Mouse (Mus musculus) embryo, embryonic 11 days (tissue): ENCODE measurements around the gene Sgpp2.
A peak's percentile ranks its signal among the peaks of the same experiment; 100 is the strongest.

Experiments used
- DNase-seq: peaks from one replicate; pipeline ENCODE4 v3.0.0-alpha.2; 2015

The Sgpp2 gene

DNA sequence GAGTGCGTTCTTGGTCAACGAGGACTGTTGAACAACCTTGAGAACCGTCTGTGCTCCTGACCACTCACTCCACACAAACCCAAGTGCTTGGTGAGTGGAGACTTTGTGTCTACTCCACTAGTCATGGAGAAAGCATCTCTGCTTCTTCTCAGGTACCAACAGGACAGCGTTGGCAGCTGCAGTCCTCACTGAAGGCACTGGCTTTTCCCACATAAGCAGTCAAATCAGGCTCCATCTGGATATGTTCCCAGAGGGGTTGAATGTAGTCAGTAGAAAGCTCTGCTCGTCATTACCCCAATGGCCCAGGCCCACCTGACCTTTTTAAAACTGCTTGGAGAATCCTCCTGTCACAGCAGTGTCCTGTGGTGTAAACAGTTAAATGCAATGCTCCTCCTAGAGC, 104.3 kb downstream of the Sgpp2 start:
- DNase-seq: no peak

DNA sequence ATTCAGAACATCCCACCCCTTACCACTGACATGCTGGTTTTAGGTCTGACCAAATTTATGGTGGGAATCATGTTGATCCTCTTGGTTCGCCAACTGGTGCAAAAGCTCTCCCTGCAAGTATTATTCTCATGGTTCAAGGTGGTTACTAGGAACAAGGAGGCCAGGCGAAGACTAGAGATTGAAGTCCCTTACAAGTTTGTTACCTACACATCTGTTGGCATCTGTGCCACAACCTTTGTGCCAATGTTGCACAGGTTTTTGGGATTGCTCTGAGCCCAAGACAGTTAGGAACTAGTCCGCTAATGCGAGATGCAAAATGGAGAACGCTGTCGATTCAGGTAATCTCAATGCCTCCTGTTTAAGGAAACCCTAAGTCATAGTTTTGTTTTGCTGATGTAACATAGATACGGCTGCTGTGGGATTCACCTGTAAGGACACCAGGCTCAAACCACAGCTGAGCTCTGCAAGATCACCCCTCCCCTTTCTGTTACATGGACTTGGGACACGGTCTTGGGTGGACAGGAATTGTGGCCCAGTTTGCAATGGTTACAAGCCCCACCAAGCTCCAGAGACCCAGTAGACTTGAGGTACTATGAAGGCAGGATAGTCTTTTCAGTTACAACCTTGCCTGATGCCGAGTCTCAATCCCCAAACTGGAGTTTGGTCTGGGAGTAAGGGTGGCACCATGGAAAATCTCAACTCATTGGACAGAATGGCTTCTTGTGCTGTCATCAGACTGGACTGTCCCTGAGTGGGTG, 107.2 kb downstream of the Sgpp2 start:
- DNase-seq: no peak

DNA sequence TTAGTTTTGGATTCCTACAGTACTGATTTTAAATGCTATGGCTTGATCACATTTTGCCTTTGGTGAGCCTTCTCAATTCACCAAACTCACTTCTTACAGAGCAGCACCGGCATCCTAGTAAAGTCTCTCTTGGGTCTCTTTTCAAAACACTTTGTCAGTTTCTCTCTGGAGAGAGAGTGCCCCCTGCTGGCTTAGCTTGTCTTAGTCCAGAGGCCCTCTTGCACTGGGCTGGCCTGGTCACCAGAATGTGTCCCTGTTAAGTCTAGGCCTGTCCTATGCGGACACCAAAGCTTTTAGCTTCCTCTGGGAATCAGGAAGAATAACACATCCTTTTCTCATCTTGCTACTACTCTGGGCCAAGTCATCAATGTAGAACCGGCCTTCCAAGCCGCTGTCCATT, 109.4 kb downstream of the Sgpp2 start:
- DNase-seq: peak; percentile 88

DNA sequence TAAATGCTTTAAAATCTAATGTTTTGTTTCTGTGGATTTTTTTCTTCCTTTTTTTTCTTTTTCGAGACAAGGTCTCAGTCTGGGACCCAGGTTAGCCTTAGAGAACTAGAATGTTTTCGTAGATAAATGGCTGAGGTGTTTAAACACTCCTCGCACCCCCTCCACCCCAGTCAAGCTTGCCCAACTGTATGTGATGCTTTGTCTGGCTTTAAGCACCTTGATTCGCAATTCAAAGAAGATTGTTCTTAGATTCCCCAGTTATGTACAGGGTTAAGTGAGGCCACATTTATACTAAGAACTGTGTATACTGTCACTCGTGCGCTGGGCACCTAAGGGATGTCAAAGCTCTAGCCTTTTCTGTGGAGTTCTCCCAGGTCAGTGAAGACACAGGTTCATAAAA, 110.1 kb downstream of the Sgpp2 start:
- DNase-seq: no peak

DNA sequence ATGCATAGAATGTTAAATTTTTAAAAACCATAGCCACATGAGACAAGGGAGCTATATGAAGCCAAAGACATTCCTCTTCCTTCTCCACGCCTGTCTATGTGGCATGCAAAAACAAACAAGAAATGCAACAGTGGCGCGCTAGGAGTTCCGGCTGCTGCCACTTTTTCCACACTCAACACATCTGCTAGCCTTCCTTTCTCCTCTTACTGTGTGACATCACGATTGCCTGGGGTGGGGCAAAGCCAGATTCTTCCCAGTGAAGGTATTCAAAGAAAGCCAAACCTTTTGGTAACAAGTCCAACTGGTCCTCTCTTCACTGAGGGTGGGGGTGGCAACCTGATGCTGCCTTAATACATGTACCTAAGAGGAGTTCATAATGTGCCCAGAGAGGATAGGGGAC, 111.6 kb downstream of the Sgpp2 start:
- DNase-seq: no peak

DNA sequence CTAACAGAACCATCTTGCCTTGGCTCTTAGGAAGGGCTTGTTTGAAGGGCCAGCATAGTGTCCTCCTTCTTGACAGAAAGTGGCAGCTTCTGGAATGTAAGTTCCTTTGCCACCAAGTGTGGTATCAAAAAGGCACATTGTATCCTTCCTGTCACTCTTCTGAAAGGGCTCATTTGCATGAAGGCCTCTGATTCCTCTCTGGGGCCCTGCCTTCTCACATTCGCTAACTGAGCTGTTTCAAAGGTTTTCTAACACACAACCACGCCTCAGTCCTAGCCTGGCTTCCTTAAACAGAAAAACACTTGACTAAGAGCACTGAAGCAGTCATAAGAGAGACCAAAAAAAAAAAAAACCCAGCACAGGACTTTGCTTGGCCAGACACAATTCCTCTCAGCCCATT, 112.4 kb downstream of the Sgpp2 start:
- no peak for DNase-seq

DNA sequence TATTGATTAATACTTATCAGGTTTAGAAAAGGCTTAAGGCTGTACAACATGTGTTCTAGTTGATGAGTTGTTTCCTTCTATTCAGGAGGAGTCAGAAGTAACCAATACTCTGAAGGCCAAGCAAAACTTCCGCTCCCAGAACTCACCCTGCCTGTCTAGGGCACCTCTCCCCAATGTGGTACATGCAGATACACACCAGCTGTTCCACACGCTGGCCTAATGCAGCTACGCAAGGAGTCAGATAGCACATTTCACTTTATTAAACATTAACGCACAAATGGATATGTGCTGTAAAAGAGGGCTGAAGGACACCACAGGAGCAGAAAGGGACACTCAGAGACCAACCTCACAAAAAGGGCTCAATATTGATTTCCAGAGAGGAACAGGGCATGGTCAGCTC, 114.7 kb downstream of the Sgpp2 start:
- DNase-seq: no peak

DNA sequence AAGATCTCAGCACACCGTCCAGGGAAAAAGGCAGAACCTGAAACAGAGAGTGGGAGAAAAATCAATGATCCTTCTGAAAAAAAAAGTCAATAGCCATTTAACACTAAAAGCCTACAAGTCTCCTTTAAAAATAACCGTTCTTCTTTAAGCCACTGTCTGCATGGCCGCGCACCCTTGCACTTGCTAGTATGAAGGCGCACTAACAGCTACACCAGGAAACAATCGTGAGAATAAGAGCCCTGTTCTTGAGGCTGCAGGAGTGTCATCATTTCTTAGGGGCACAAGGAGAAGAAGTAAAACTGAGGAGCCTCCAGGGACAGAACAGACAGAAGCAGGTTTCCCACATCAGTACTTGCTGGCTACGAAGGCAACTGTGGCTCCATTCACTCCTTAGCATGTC, 115.2 kb downstream of the Sgpp2 start:
- DNase-seq: no peak

DNA sequence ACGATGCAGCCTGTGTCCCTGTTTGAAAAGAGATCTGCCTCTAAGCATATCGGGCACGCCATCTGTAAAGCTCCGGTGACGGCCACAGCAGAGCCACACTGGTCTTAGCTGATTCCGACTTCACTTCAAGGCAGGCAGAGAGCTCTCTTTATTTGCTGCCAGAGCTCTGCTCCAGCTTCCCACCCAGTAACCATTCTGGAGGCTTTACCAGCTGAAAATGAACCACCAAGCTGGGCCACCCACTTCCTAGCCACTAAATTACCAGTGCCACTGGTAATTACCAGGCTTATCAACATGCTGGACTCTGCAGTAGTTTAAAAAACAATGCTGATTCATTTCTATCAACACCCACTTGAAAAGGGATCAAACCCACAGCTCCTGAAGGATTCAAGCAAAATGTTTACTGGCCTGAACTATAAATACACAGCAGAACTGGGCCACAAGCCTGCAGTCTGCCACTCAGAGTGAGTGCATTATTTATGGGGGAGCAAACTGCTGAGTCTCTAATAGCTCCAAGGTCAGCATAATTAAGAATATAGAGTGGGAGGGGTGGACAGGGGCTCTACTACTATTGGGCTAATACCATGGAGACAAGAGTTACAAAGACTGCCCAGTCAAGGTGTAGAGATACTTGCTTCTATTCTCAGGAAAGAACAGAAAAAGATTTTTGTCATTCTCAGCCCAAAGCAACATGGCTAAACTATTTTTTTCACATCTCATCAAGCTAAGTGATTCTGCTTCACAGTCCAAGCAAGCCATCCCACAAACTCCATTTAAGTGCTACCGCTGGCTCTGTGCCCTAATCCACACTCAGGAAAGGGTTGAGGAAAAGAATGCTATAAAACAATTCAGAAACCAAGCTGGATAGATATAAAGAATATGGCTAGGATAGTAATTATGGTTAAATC, 115.9 kb downstream of the Sgpp2 start:
- DNase-seq: no peak

DNA sequence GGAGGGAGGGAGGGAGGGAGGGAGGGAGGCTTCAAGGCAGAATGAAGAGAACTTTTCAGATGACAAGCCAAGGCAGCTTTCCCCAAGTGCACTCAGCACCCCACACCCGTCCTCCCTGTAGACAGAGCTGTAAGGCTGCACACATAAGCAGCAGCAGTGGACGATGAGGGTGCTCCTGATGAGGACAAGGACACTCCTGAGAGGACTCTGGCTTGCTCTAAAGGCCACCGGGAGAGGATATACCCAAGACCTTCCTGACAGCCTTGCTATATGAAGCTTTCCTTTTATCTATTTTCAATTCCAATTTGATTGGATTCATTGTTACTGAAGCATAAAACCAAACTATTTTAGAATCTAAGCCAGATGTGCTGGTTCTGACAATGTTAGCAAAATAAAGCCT, 116.7 kb downstream of the Sgpp2 start:
- DNase-seq: no peak

DNA sequence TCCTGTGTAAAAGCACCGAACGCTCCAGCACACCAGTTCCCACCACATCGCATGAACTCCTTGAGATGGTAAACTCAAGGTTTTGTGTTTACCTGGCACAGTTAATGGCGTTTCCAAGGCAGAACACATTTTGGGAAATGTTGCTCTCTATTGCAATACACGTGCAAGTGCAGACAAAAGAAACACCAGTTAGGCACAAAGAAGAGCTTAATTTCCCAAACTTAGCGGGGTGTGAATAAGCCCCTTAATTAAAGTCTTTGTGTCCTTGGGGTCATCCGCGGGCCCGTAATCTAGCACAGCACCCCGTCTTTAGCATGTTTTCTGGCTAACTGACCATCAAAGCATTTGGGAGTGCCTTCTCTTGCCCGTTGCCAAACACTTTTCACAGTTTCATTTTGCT, 118.7 kb downstream of the Sgpp2 start:
- no peak for DNase-seq

DNA sequence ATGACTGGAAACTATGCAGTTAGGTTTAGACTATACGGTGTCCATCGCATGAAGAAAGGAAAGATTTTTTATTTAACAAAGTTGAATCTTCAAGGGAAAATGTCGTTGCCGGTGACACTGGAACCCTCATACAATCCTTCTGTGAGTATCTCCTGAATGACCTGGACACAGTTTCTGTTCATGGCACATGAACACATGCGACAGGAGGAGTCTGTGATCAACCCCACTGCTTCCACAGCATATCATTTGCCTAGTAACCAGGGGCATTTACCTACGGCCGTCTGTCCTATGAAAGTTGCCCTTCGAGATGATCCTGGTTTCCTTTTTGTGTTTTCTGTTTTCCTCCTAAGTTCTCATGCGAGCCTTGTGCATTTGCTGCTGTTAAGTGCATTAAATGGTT, 123.3 kb downstream of the Sgpp2 start:
- no peak for DNase-seq

DNA sequence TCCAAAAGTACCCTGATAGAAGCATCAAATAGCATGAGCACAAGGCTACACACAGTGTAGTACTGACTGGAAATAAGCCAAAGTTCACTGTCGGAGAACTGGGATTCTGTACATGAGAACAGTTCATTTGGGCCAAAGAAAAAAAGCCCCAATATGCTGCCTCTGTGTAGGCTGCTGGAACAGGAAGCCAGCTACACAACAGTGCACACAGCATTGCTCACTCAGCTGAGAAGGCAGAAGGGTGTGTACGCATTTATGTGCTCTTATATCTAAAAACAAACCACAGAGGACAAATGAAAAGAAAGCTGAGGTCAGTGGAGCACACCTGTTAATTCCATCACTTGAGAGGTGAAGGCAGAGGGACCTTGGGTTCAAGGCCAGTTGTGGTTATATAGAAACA, 125.8 kb downstream of the Sgpp2 start:
- no peak for DNase-seq

DNA sequence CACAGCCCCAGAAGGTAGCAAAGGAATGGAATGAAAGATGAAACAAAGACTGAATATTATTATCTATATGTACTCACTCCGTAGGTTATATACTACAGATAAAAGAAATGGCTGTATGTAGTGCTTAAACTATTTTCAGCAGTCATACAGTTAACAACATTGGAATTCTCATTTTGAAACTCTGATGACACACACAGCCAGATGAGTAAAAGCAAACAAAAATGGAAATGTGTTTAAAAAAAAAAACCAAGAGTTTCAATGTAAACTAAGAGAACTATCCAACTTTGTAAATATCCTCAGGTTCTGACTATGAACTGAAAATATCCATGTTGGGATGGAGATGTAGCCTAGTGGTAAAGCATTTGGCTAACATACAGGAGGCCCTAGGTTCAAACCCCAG, 126.3 kb downstream of the Sgpp2 start:
- DNase-seq: no peak

DNA sequence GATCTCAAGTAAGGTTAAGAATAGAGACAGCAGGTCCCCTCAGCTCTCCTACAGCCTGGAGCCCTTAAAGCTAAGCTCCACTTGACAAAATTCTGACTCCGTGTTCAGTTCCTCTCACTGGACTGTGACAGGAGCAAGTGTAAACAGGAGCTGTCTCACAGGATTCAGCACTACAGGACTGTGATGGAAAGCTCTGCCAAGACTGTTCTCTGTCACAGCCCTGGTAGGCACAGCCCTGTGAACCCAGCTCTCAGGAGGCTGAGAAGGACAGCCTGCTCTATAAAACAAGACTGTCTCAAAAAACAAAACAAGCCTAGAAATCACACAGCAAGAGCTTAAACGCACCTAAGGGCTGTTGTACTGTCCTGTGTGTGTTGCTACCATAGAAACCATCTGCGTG, 127.0 kb downstream of the Sgpp2 start:
- DNase-seq: no peak

DNA sequence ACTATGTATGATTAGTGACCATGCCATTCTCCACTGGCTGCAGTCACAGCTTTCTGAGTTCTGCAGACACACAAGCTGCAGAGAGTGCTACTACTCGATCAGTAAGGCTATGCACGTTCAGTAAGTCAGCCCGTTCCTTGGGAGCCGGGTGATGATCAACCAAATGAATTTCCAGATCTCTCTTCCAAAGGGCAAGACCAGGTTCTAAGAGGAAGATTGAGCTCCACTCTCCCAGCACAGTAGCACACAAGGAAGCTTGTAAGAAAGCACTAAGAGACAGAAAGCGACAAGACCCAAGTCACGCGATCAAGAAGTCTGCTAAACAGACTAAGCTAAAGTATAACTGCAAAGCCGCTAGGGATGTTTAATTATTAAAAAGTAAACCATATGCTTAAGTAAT, 130.6 kb downstream of the Sgpp2 start:
- no peak for DNase-seq

DNA sequence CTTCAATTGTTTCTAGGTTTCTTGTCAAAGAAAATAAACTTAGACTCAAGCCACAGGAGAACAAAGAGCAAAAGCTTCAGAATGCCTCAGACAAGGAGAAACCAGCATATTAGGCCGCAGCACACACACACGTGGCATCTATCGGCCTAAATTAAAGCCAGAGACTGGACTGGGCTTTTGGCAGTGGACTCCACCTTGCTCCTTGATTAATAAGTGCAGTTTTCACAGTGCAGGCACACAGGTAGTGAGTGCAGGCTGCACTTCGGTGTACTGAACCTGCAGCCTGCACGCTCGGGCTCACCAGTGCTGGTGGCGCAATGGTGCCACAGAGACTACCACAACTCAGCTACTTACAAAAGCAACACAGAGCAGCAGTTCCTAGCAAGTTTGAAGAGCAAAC, 132.9 kb downstream of the Sgpp2 start:
- peak; percentile 37 for DNase-seq

DNA sequence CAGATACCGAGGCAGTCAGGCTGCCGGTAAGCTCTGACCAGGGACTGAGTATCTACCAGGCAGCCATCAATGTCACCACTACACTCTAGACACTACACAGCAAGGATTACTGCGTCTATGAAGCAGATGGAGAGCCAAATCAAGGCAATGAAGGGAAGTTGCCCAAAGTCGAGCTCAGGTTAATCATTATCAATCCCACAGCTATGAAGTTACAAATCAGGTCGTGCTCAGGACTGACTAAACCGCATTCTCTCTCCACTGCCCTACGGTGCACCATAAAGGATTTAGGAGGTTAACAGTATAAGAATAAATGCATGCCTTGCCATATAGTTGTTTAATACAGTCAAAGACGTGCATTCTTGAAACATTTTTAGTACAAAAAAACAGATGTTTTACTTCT, 136.1 kb downstream of the Sgpp2 start:
- DNase-seq: no peak

DNA sequence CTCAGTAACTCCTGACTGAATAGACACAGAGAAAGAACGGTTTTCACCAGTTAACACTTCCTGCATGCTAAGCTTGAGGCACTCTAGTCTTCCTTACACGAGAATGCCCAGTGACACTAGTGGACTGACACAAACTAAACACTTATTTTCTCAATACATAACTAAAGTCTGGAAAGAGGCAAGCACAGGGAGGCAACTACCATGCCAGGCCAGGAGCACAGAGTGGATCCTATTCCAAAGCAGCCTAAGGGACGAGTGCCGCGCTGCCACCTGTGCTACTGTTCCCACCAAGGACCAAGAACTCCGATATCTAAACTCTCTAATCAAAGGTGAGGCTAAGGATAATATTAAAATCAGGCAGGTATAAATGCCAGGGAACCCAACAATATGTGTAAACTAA, 136.6 kb downstream of the Sgpp2 start:
- no peak for DNase-seq

DNA sequence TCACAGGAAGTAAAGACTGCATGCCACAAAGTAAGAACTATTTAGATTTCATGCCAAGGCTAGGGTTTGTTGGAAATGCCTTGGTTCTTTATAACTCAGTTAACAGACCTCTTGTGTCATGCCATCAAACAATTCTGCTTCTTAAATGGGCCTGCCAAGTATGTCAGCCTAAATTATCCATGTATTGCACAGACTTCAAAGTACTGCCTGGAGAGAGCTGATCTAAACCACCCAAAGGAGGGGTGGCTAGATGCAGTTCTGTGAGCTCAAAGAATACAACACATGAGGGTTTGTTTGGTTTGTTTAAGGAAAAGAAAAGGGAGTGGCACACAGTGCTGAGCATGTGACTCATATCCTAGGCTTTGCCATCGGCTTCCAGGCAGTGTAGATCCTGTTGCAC, 137.9 kb downstream of the Sgpp2 start:
- no peak for DNase-seq

DNA sequence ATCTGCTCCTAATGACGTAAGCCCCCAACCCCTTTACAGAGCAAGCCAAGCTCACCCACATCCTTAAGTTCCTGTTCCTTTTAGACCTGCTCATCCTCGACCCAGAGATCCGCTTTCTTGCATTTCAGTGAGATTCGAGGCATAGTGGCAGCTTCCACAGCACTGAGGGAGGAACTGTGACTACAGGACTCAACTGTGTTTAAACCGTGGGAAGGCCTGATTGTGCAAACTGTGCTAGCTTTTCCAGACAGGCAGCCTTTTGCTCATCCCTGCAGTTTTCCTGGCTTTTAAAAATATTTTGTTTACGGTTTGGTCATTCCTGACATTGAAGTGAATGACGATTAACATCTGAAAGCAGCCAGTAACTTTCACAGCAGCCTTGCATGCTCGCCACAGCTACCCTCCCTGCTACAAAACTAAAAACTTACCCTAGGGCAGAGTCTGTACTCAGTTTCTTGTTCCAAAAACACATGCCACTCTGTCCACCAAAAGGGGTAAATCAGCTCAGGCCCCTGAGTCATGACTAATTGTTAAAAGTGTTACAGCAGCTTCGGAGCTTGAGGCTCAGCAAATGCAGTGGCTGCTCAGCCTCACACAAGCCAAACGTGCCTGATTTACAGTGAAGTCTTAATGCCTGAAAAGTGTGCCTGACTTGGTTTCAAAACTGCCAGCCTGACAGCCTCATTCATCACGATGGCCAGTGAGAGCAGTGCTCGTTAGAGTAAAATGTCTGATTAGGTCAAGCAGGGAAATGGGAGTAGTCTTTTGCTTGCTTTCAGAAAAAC, 141.1 kb downstream of the Sgpp2 start:
- no peak for DNase-seq

DNA sequence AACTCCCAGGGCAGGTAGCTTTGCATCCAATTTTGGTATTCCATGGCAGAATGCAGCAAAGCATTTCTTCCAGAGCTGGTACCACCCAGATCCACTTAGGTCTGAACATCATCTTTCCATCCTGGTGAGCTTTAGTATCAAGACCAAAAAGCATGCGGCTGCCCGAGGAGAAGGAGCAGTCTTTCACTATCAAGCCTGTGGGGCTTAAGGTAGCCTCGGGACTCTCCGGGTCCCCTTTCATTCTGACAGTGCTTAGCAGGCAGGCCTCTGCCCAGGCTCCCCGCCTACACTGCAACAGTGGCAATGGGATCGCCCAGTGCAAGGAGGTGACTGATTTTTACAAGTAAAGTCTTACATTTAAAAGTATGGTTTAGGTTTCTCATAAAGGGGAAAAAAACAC, 142.4 kb downstream of the Sgpp2 start:
- DNase-seq: no peak

DNA sequence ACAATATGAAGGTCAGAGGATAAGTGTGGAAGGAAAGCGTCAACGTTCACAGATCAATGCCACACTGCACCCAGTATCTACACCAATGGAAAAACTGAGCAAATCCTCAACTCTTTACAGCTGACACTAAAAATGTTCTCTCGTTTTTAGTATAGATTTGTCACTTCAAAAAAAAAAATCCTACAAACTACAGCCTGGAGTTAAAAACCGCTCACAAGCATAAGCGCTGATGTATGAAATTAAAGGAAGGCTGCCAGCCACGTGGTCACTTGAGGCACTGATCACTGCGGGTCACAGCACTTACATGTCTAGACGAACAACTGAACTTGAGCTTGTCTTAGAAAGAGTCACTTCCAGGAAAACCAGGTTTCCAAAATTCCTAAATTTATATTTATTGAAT, 143.7 kb downstream of the Sgpp2 start:
- no peak for DNase-seq

DNA sequence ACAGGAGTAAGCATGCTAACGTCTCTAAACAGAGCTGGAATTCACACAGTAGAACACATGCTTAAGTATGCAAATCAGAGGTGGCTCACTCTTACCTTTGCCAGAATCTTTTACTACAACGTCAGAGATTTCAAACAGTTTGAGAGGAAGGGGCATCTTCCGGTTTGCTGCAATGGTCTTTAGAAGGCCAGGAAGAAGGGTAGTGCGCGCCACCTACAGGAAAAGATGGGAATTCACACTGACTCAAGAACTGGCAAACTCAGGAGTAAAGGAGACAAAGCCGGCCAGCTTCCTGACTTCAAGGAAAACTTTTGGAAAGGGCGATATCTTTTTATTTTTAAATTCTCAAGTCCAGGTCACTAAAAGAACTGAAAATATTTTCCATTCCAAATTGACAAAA, 144.5 kb downstream of the Sgpp2 start:
- peak; percentile 71 for DNase-seq
